Mouse (Mus musculus): ENCODE measurements around the gene P2rx2.

The P2rx2 gene

DNA sequence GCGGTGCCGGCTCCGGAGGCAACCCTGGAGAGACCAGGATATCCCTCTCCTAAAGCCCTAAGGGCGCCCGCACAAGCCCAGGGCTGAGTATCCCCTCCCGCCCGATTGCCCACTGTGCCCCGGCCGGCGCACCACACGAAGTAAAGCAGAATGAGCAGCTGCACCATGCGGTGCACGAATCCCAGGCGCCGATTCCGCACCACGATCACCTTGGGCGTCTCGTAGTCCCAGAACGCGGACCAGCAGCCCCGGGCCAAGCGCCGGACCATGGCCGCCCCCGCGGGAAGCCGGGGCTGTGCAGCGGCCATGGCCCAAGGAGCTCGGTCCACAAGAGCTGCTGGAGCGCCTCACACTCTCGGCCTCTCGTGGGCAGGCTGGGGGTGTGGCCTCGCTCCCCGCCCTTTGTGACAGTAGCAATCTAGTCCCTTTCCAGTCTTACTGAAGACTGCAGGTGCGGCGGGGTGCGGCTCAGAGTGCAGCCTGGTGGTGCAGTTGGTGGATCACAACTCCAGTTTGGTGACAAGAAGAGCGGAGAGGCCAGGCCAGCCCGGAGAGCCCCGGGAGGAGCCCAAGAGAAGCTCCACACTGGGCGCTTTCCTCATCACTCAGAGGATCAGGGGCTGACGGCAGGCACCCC is at the start of gene P2rx2:
Gene P2rx2, minus strand, starts transcription at position 565 of the 637 bp plus-strand sequence.
- no peak for DNase-seq (ENCODE audit: low spot score)

DNA sequence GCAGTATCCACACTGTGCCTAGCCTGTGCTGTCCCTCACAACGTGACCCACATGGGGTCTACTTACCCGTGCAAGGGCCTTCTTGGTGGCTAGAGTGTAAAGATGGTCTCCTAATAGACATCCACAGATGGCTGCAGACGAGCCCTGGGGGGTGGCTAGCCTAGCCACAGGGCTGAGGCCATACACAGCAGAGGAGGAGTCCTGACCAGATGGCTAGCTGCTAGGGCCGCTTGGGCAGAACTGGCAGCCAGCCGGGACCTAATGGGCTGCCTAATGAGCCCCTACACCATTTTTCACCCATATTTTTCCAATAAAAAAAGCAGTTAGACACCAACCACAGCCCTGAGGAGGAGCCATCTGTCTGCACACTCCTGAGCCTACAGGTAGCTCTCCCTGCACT is 49.7 kb upstream of the P2rx2 start:
- no peak for DNase-seq (ENCODE audit: low spot score)

- no peak for DNase-seq (ENCODE audit: low spot score)
Measured at GRCm38 (mm10) chr5:110390631-110391030, 47.6 kb upstream of the P2rx2 start.

GRCm38 (mm10) chr5:110387332-110387731 is 44.3 kb upstream of the P2rx2 start:
- DNase-seq (ENCODE audit: low spot score): no peak

GRCm38 (mm10) chr5:110386371-110387330 is 43.6 kb upstream of the P2rx2 start:
- peak; percentile 35 for DNase-seq (ENCODE audit: low spot score)

DNA sequence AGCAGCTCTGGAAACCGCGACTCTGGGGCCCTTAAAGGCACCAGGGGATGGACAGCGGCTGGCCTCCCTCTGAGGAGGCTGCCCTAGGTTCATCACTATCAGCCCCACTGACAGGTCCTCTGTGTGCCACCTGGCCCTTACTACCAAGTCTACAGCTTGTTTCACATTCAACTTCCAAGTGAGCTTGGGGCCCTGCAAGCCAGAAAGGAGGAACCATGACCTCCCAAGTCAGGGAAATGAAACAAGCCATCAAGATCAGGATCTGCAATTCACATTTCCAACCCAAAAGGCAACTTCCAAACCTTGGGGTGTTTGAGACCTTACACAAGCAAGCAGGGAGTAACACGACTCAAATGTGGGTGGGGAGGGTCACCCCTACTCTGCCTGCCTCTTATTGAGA is 42.3 kb upstream of the P2rx2 start:
- no peak for DNase-seq (ENCODE audit: low spot score)

GRCm38 (mm10) chr5:110384491-110384890 is 41.5 kb upstream of the P2rx2 start:
- DNase-seq (ENCODE audit: low spot score): no peak

DNA sequence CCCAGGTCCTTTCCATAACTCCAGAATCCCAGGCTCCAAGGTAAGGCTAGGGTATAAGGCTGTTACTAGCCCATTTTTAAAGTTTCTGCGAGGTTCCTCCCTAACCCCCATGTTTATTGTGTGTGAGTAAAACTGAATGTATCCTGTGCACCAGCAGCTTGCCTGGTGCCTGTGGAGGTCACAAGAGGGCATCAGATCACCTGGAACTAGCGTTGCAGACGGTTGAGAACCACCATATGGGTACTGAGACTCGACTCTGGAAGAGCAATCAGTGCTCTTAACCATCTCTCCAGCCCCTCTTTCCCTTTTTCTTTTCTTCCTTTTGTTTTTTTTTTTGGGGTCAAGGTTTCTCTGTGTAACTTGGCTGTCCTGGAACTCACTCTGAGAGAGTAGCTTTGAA is 36.8 kb upstream of the P2rx2 start:
- DNase-seq (ENCODE audit: low spot score): no peak

GRCm38 (mm10) chr5:110379086-110379485 is 36.1 kb upstream of the P2rx2 start:
- no peak for DNase-seq (ENCODE audit: low spot score)

DNA sequence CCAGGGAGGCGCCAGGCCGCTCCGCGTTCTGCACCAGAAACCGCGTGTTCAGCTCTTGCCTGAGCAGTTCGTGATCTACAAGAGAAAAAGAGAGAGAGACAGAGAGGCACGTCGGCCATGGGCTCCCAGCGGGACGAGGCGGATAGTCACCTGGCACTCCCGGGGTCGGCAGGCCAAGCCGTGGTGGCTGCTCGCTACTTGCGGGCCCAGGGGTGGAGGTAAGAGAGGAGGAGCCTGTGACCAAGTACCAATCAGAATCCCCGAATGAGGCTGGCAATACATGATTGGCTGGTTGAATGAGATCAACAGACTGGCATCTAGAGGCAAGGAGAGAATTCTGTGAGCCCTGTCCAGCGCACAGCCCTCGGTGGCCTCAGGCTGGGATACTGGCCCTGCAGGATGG is 35.2 kb upstream of the P2rx2 start:
- DNase-seq (ENCODE audit: low spot score): no peak

DNA sequence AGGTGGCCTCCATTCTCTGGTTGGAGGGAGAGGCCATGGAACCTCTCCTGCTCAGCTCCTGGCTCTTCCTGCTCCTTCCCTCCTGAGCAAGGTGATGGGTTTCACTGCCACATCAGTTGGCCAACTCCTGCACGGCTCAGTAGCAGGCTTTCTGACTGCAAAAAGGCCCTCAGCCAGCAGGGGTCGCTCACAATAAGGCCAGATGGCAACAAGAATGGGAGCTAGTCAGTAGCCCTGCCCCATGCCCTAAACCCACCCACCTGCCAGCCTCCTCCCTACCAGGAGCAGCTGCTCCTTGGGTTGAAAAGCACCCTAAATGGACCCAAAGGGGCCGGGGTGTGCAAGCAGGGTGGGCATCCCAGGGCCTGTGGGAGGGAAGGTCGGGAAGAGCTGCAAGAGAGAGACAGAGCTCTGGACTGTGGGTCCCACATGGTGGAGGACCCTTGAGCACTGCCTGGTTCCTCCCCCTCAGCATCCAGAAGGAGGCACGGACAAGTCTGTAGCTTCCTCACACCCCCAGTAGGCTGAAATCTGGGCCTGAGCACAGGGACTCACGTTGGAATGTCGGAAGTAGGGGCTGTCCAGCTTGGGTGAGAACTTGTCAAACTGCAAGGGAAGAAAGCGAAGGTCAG is 33.9 kb upstream of the P2rx2 start:
- DNase-seq (ENCODE audit: low spot score): no peak

- DNase-seq (ENCODE audit: low spot score): no peak
Measured at GRCm38 (mm10) chr5:110363822-110364545, 21.0 kb upstream of the P2rx2 start.

DNA sequence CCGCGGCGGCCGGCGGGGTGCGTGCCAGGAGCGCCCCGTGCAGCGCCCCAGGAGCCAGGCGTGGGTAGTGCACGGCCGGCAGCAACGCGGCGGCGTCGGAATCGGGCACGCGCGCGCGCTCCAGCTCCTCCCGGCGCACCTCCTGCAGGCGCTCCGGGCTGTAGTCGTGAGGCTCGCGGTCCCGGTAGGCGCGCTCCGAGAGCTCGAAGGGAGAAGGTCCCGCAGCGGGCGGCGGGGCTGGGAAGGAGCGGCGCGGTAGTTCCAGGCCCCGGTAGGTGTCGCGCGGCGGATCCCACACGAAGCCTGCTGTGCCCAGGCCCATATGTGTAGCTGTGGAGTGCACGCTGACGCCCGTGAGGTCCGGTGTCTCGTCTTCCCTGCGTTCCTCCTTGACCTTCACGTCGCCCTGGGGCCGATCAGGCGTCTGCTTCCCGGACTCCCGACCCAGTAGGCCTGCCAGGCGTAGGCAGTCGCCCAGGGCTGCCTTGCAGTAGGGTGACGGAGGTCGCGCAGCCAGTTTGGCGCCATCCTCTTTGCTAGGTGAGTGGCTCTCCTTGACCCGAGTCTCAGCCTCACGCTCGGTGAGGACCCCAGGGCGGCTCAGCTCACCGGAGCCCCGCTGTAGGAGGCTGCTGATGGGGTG is 20.3 kb upstream of the P2rx2 start:
- DNase-seq (ENCODE audit: low spot score): no peak

DNA sequence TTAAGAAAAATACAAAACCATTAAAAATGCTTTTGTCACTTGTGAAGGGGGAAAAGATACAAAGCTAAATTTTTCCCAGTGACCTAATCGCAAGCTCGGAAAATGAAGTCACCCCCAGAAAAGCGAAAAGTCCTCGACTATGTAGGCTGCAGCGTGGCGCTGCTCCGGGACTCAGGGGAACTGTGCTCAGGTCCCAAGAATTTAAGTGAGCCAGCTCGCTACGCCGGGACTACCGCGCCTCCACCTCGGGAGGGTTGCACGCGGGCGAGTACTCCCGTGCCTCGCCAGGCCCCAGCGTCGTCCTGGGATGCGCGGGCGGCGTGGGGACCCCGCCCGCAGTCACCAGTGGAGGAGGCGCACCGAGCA is 19.8 kb upstream of the P2rx2 start:
- no peak for DNase-seq (ENCODE audit: low spot score)

DNA sequence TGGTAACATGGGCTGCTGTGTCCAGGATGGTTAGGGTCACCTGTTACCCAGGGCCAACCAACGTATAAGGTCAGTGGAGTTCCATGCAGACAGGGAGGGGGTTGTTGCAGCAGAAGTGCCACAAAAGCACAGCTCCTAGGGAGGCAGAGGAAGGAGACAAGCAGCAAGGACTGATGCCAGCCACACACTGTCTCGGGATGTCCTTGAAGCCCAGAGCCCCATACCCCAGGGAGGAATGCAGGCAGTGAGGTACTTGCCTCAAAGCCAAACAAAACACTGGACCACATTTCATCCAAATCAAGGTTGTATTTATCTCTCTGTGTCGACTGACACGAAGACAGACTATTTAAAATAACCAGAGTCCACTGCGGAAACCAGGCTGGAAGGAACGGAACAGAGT is 18.5 kb upstream of the P2rx2 start:
- DNase-seq (ENCODE audit: low spot score): no peak

GRCm38 (mm10) chr5:110357531-110358179 is 14.6 kb upstream of the P2rx2 start:
- no peak for DNase-seq (ENCODE audit: low spot score)

- DNase-seq (ENCODE audit: low spot score): no peak
Measured at GRCm38 (mm10) chr5:110354716-110355115, 11.7 kb upstream of the P2rx2 start.

- DNase-seq (ENCODE audit: low spot score): no peak
Measured at GRCm38 (mm10) chr5:110347006-110347405, 4.0 kb upstream of the P2rx2 start.

- DNase-seq (ENCODE audit: low spot score): no peak
Measured at GRCm38 (mm10) chr5:110345553-110345952, 2.5 kb upstream of the P2rx2 start.

DNA sequence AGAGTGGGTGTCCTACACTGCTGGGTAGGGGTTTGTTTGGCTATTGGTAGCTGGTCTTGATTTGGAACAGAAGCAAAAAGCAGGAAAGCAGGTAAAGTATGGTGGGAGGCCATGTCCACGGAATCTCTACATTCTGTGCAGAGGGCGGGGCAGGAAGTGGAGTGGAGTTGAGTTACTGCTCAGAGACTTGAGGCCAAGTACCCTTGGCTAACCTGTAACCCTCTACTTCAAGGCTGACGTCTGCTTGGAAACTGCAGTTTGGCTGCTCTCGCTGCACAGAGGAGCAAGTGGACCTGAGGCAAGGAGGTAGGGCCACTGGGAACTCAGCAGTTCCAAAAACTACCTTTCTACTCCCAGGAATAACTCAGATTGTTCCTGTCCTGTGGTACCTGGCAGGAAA is 1.5 kb upstream of the P2rx2 start, which contains the start of gene Lrcol1:
Gene Lrcol1, plus strand, starts transcription at position 207 of the 400 bp plus-strand sequence.
- DNase-seq (ENCODE audit: low spot score): no peak

DNA sequence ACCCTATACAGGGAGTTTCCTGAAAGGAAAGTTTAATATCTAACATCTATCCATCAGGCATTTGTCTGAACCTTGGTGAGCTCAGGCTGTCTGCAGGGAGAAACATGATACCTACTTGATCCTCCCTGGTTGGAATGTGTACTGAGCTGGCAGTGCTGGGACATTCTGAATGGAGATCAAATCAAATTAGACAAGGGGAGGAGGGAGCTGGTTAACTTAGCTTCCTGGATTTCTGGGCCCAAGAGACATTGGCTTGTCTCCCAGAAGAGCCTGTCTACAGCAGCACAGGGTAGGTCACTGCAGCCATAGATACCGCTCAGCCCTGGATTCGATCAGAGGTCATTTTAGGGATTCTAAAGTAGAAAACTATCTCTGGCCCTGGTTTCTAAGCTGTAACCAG is 4.2 kb downstream of the P2rx2 start:
- DNase-seq (ENCODE audit: low spot score): no peak

All from urinary bladder, postnatal 10 days (tissue).